Mouse (Mus musculus) midbrain, embryonic 11.5 days (tissue): ENCODE data around the gene Tff1. TPM values are rescaled to one million over a fixed set of nuclear protein-coding genes. Genes with fewer than 3 reads are reported as not detected.

Experiments used
- ATAC-seq: fragments of 200-750 bp; cut with Nextera tagmentation; 2 replicates; pipeline ENCODE4 v1.8.0; 2017; ENCODE audit warnings: moderate TSS enrichment, moderate library complexity; ENCODE audit not compliant: low FRiP score
- DNase-seq: peaks from one replicate; pipeline ENCODE4 v3.0.0; 2015; ENCODE audit warnings: low spot score; ENCODE audit errors: missing footprints
- H3K27ac ChIP-seq: fragments of 300-500 bp; sonication (generic); 2 replicates; pipeline ENCODE4 v1.5.1; 2014; ENCODE audit warnings: low read depth, low read length
- H3K27me3 ChIP-seq: fragments of 300-500 bp; sonication (generic); 2 replicates; pipeline ENCODE4 v1.6.1; 2014; ENCODE audit warnings: mild to moderate bottlenecking, low read length, moderate library complexity, mixed read lengths; ENCODE audit not compliant: control insufficient read depth, insufficient read depth
- H3K36me3 ChIP-seq: fragments of 300-500 bp; sonication (generic); 2 replicates; pipeline ENCODE4 v1.6.1; 2014; ENCODE audit warnings: mild to moderate bottlenecking, low read length, moderate library complexity, mixed read lengths; ENCODE audit not compliant: control insufficient read depth, insufficient read depth
- H3K4me1 ChIP-seq: fragments of 300-500 bp; sonication (generic); 2 replicates; pipeline ENCODE4 v1.6.1; 2014; ENCODE audit warnings: low read length; ENCODE audit not compliant: control insufficient read depth, insufficient read depth
- H3K4me2 ChIP-seq: fragments of 300-500 bp; sonication (generic); 2 replicates; pipeline ENCODE4 v1.6.1; 2014; ENCODE audit warnings: mild to moderate bottlenecking, moderate library complexity
- H3K4me3 ChIP-seq: fragments of 300-500 bp; sonication (generic); 2 replicates; pipeline ENCODE4 v1.5.1; 2014; ENCODE audit warnings: low read depth, low read length
- H3K9ac ChIP-seq: fragments of 300-500 bp; sonication (generic); 2 replicates; pipeline ENCODE4 v1.6.1; 2014; ENCODE audit warnings: low read length
- H3K9me3 ChIP-seq: fragments of 300-500 bp; sonication (generic); 2 replicates; pipeline ENCODE4 v1.6.1; 2016; ENCODE audit warnings: low read length; ENCODE audit not compliant: control insufficient read depth
- WGBS: fragments of 180-500 bp; shearing (Covaris S2); extraction: QIAGEN DNeasy Blood & Tissue Kit; methylation state at CpG from one replicate; pipeline ENCODE4 v1.1.7; 2014; 5-methylcytosine and 5-hydroxymethylcytosine counted together
- polyA plus RNA-seq: library from polyadenylated mRNA; unstranded; fragments of >200 nt; fragmentation: Nextera tagmentation; extraction: Ambion mirVana; gene quantifications from 2 replicates; pipeline ENCODE4 v1.2.1, GENCODE M21; 2014

Tff1 gene
- polyA plus RNA-seq, 1 experiment from 2014 or later: not detected

GRCm38 (mm10) chr17:31125548-31126266, 39.4 kb downstream of the Tff1 start:
- DNase-seq: no peak
- H3K4me3 ChIP-seq: no peak overlapping the region
- no peak overlapping the region for H3K4me2 ChIP-seq
- no peaks in the 10 kb centered on the region for H3K9me3 ChIP-seq
- H3K27me3 ChIP-seq: no peaks in the 10 kb centered on the region
- WGBS: 47% methylated on average over 9 of the region's 9 CpGs
- peaks cover 5% of the 10 kb centered on the region; the same call in 1 of the 2 replicates for H3K4me1 ChIP-seq
- H3K36me3 ChIP-seq: no peaks in the 10 kb centered on the region; the same call in 1 of the 2 replicates
- H3K27ac ChIP-seq: no peak overlapping the region; the same call in 1 of the 2 replicates
- H3K9ac ChIP-seq: no peak overlapping the region
- peak; percentile 68 for ATAC-seq

- ATAC-seq (no peak), DNase-seq (peak; percentile 95)
- Histone ChIP-seq H3K9me3 (no peaks in the 10 kb centered on the region), H3K4me2 (no peak overlapping the region), H3K4me1 (no peaks in the 10 kb centered on the region; the same call in 1 of the 2 replicates), H3K4me3 (no peak overlapping the region), H3K9ac (no peak overlapping the region), H3K36me3 (no peaks in the 10 kb centered on the region), H3K27me3 (no peaks in the 10 kb centered on the region), H3K27ac (no peak overlapping the region)
- 23% methylated on average over 8 of the region's 8 CpGs for WGBS
These were observed 43.1 kb downstream of the Tff1 start for GRCm38 (mm10) chr17:31121975-31122374.

- DNase-seq: peak; percentile 97
- Histone ChIP-seq H3K4me1 (no peaks in the 10 kb centered on the region; the same call in 1 of the 2 replicates), H3K9ac (no peak overlapping the region), H3K4me2 (no peak overlapping the region), H3K27ac (no peak overlapping the region), H3K4me3 (no peak overlapping the region), H3K36me3 (no peaks in the 10 kb centered on the region), H3K9me3 (no peaks in the 10 kb centered on the region), H3K27me3 (no peaks in the 10 kb centered on the region)
- ATAC-seq: peak; percentile 67
- 3% methylated on average over 7 of the region's 7 CpGs for WGBS
These were observed 45.6 kb downstream of the Tff1 start for GRCm38 (mm10) chr17:31119429-31119828.

- Histone ChIP-seq H3K27me3 (no peaks in the 10 kb centered on the region), H3K9ac (no peak overlapping the region), H3K4me1 (peaks cover 11% of the 10 kb centered on the region), H3K9me3 (no peaks in the 10 kb centered on the region), H3K36me3 (no peaks in the 10 kb centered on the region), H3K4me3 (no peak overlapping the region), H3K27ac (no peak overlapping the region), H3K4me2 (no peak overlapping the region)
- DNase-seq (no peak), ATAC-seq (no peak)
- WGBS: 91% methylated on average over 5 of the region's 5 CpGs
These were observed 47.1 kb downstream of the Tff1 start for GRCm38 (mm10) chr17:31117946-31118345.

- Histone ChIP-seq H3K27me3 (no peaks in the 10 kb centered on the region), H3K4me1 (peaks cover 14% of the 10 kb centered on the region), H3K36me3 (no peaks in the 10 kb centered on the region), H3K4me3 (no peak overlapping the region), H3K27ac (no peak overlapping the region), H3K9ac (no peak overlapping the region), H3K4me2 (no peak overlapping the region), H3K9me3 (no peaks in the 10 kb centered on the region)
- 64% methylated on average over 6 of the region's 6 CpGs for WGBS
- DNase-seq: no peak
- ATAC-seq: no peak
These were observed 49.0 kb downstream of the Tff1 start for GRCm38 (mm10) chr17:31116063-31116462.

GRCm38 (mm10) chr17:31113191-31113856, 51.8 kb downstream of the Tff1 start:
- DNase-seq (peak; percentile 91), ATAC-seq (peak; percentile 69)
- Histone ChIP-seq H3K27ac (peak overlapping the region; percentile 62), H3K36me3 (no peaks in the 10 kb centered on the region), H3K4me3 (no peak overlapping the region), H3K4me1 (peaks cover 14% of the 10 kb centered on the region), H3K9me3 (no peaks in the 10 kb centered on the region), H3K27me3 (no peaks in the 10 kb centered on the region), H3K4me2 (peak overlapping the region; percentile 2), H3K9ac (peak overlapping the region; percentile 39; the same call in 1 of the 2 replicates)
- WGBS: 24% methylated on average over 9 of the region's 9 CpGs

Other genes with a start within 250 kb of the Tff1 start
- 0.07 TPM in 1 of 2 replicates, not detected in the other for gene Umodl1, start 210.6 kb downstream of the Tff1 start, polyA plus RNA-seq
- 10.4 TPM in 2 replicates for gene Abcg1, start 107.6 kb downstream of the Tff1 start, polyA plus RNA-seq
- 0.50 and 1.7 TPM in 2 replicates for gene Tff3, start 35.6 kb downstream of the Tff1 start, polyA plus RNA-seq
- not detected in 2 replicates for gene Tff2, start 21.0 kb downstream of the Tff1 start, polyA plus RNA-seq
- 0.10 and 0.16 TPM in 2 replicates for gene Tmprss3, start 33.7 kb upstream of the Tff1 start, polyA plus RNA-seq
- gene Ubash3a, start 42.6 kb upstream of the Tff1 start, polyA plus RNA-seq: 0.59 TPM in 1 of 2 replicates, not detected in the other
- 0.63 and 1.7 TPM in 2 replicates for gene Rsph1, start 112.1 kb upstream of the Tff1 start, polyA plus RNA-seq
- gene Slc37a1, start 121.5 kb upstream of the Tff1 start, polyA plus RNA-seq: 5.8 and 6.6 TPM in 2 replicates
- gene Pde9a, start 220.9 kb upstream of the Tff1 start, polyA plus RNA-seq: 23.4 and 23.5 TPM in 2 replicates